Mouse (Mus musculus) C2C12 (cell line): ENCODE results near the gene Kank4.

Source experiments
- CEBPB ChIP-seq: IDR thresholded peaks from one replicate; pipeline ENCODE4 v1.6.1; 2011; ENCODE audit warnings: low read depth, mild to moderate bottlenecking, control low read depth, moderate library complexity
- CTCF ChIP-seq: IDR thresholded peaks from one replicate; pipeline ENCODE4 v1.5.1; 2011; ENCODE audit not compliant: control insufficient read depth, insufficient read depth, insufficient read length
- FOSL1 ChIP-seq: IDR thresholded peaks from one replicate; pipeline ENCODE4 v1.8.0; 2011; ENCODE audit warnings: mild to moderate bottlenecking, low read length; ENCODE audit not compliant: poor library complexity, insufficient read depth, severe bottlenecking
- MAX ChIP-seq: IDR thresholded peaks from one replicate; pipeline ENCODE4 v1.6.1; 2011; ENCODE audit warnings: mild to moderate bottlenecking, control low read depth
- MYOD1 ChIP-seq: IDR thresholded peaks from one replicate; pipeline ENCODE4 v1.6.1; 2011; ENCODE audit warnings: low read depth; ENCODE audit not compliant: control insufficient read depth, insufficient read length
- MYOG ChIP-seq: IDR thresholded peaks from one replicate; pipeline ENCODE4 v1.6.1; 2011; ENCODE audit not compliant: control insufficient read depth, insufficient read length; ENCODE audit errors: extremely low read depth
- USF1 ChIP-seq: IDR thresholded peaks from one replicate; pipeline ENCODE4 v1.6.1; 2011; ENCODE audit warnings: low read depth, mild to moderate bottlenecking, control low read depth, moderate library complexity

DNA sequence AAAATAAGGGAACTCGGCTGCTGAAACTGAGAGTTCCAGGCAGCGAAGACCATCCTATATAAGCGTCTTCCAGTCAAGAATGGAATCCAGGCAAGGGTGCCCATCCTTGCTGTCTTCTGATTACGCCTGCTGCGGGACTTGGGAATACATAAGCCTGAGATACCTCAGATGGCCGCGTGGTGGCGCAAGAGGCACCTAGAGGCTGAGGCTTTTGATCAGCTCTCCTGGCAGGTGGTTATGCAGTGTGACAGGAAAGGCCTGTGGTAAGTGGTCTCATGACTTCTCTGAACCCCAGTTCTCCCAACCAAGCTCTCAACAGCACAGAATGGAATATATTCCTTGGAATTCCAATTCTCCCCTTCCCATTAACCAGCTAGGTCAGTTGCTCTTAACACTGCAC is 94.9 kb downstream of the Kank4 start:
- TF ChIP-seq MAX (no peak), CTCF (no peak), MYOD1 (no peak), MYOG (no peak), FOSL1 (no peak), USF1 (no peak), CEBPB (no peak)
